ENCODE assay signal across 8 mouse cellular contexts in the genomic region with DNA sequence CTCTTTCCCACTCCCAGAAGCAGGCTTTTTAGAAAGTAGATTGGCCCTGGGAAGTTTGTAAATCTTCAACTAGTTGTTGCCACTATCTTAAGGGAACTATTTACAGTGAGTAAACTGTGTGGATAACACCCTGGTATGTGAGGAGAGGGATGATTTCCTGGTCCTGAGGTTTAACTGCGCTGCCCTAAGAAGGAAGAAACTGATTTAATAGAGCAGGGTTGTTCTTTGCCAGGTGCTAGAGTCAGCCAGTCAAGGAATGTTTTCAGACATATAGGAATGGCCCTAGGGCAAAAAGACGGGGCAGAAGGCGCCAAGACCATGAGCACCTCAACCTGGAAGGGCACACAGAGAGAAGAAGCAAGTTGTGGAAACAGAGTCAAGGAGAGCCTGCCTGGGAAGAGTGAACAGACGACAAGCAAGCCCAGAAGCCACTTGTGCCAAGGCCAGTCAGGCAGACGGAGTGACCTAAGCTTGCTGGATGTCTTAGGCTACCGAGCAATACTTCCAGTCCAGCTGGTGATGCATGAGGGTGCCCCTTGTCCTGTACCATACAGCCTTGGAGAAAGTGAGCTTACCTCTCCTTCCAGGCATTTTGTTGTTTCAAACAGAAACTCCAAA. TPM values are rescaled to one million over a fixed set of nuclear protein-coding genes. Genes with fewer than 3 reads are reported as not detected.
DNase-seq lines count a peak whose midpoint lies in the region; ATAC-seq lines count a peak whose summit lies in the region.

No protein-coding gene starts in this region.

- H3K9ac ChIP-seq in embryonic facial prominence, embryonic 11.5 days (replicated peaks; ENCODE audit: low read length): peak overlapping the region; percentile 96; the same call in 1 of the 2 replicates
- H3K9ac ChIP-seq in midbrain, embryonic 12.5 days (replicated peaks): peak overlapping the region; percentile 89; the same call in 1 of the 2 replicates

- no peak overlapping the region for H3K27ac ChIP-seq in embryonic facial prominence, embryonic 11.5 days (replicated peaks; ENCODE audit: low read depth, low read length)
- no peak overlapping the region for H3K27ac ChIP-seq in midbrain, embryonic 12.5 days (replicated peaks)

- peaks cover 3% of the 10 kb centered on the region; the same call in 1 of the 2 replicates for H3K4me1 ChIP-seq in embryonic facial prominence, embryonic 11.5 days (ENCODE audit: control insufficient read depth, insufficient read depth, low read length)
- H3K4me1 ChIP-seq in midbrain, embryonic 12.5 days: peaks cover 5% of the 10 kb centered on the region; the same call in 1 of the 2 replicates

- peak overlapping the region; percentile 81 for H3K4me2 ChIP-seq in embryonic facial prominence, embryonic 11.5 days (ENCODE audit: low read depth, low read length)
- H3K4me2 ChIP-seq in midbrain, embryonic 12.5 days (replicated peaks): peak overlapping the region; percentile 84

- H3K27me3 ChIP-seq in embryonic facial prominence, embryonic 11.5 days (ENCODE audit: control insufficient read depth, insufficient read depth, low read length): no peaks in the 10 kb centered on the region
- peaks cover 30% of the 10 kb centered on the region for H3K27me3 ChIP-seq in midbrain, embryonic 12.5 days

- H3K4me3 ChIP-seq in embryonic facial prominence, embryonic 11.5 days (ENCODE audit: low read depth, low read length): no peak overlapping the region
- no peak overlapping the region for H3K4me3 ChIP-seq in midbrain, embryonic 12.5 days

- no peaks in the 10 kb centered on the region for H3K36me3 ChIP-seq in embryonic facial prominence, embryonic 11.5 days (replicated peaks; ENCODE audit: control insufficient read depth, insufficient read depth, low read depth, low read length)
- no peaks in the 10 kb centered on the region for H3K36me3 ChIP-seq in midbrain, embryonic 12.5 days

- no peaks in the 10 kb centered on the region for H3K9me3 ChIP-seq in embryonic facial prominence, embryonic 11.5 days (replicated peaks; ENCODE audit: control insufficient read depth, low read length)
- H3K9me3 ChIP-seq in midbrain, embryonic 12.5 days: no peaks in the 10 kb centered on the region

- no peak for ATAC-seq in embryonic facial prominence, embryonic 11.5 days (replicated peaks; ENCODE audit: insufficient number of reproducible peaks, low FRiP score, low TSS enrichment, low read depth)
- ATAC-seq in midbrain, embryonic 12.5 days (ENCODE audit: low FRiP score, low read depth): no peak
- no peak for ATAC-seq in megakaryocyte-erythroid progenitor cell, adult 5-6 weeks (replicated peaks; ENCODE audit: low FRiP score, low TSS enrichment, poor library complexity, severe bottlenecking)

- DNase-seq in heart, adult 11 months: peak; percentile 80
- no peak for DNase-seq in heart, adult 18-20 months
- no peak for DNase-seq in embryonic facial prominence, embryonic 11.5 days (ENCODE audit: low spot score)
- DNase-seq in kidney, adult 18-20 months: peak; percentile 34
- DNase-seq in frontal cortex, postnatal 25 days (ENCODE audit: low spot score in 2 of 2): no peak
- DNase-seq in right cerebral cortex, adult 2 months (ENCODE audit: low spot score in 2 of 2): no peak

- 53% methylated on average over 6 of the region's 6 CpGs for WGBS in embryonic facial prominence, embryonic 11.5 days
- WGBS in midbrain, embryonic 12.5 days: 58% methylated on average over 6 of the region's 6 CpGs

RNA-seq across cellular contexts. Expression of a gene that starts 0.8 kb away (rescaled TPM):
- 1 to 10 TPM; 3.9 to 5.9 TPM for total RNA-seq in heart, adult 18-20 months (2021)
- 17.2 and 18.3 TPM in 2 replicates for polyA plus RNA-seq in embryonic facial prominence, embryonic 11.5 days (2014; fragmentation: Nextera tagmentation; extraction: Ambion mirVana)
- 14.9 and 16.4 TPM in 2 replicates for polyA plus RNA-seq in midbrain, embryonic 12.5 days (2016; fragmentation: Nextera tagmentation; extraction: Ambion mirVana)
- 8.7 and 9.7 TPM in 2 replicates for total RNA-seq in megakaryocyte-erythroid progenitor cell, adult 5-6 weeks (2014; fragmentation: Nextera tagmentation)
- 9.7 and 13.8 TPM in 2 replicates for total RNA-seq in megakaryocyte-erythroid progenitor cell, adult 5-6 weeks (2017)

Comparison
In these comparisons a context has a peak if more than half of its experiments do, and no peak if none do; other contexts are left out.
1. DNase-seq: peak in heart, adult 11 months (single experiment) and kidney, adult 18-20 months (single experiment); none in heart, adult 18-20 months (0 of 2), embryonic facial prominence, embryonic 11.5 days (single experiment), frontal cortex, postnatal 25 days (0 of 2) and right cerebral cortex, adult 2 months (0 of 2).